Mouse (Mus musculus) neural tube, embryonic 14.5 days (tissue): Measurements from ENCODE around the gene F12. TPM values are rescaled to one million over a fixed set of nuclear protein-coding genes. Genes with fewer than 3 reads are reported as not detected.

Source experiments
- ATAC-seq: fragments of 200-750 bp; cut with Nextera tagmentation; 2 replicates; pipeline ENCODE4 v1.8.0; 2017; ENCODE audit warnings: low read depth, mild to moderate bottlenecking, moderate TSS enrichment, moderate library complexity
- H3K27ac ChIP-seq: fragments of 300-500 bp; sonication (generic); 2 replicates; pipeline ENCODE4 v1.5.1; 2014; ENCODE audit warnings: low read depth, mild to moderate bottlenecking, control low read depth, low read length, moderate library complexity, mixed read lengths
- H3K27me3 ChIP-seq: fragments of 300-500 bp; sonication (generic); 2 replicates; pipeline ENCODE4 v1.6.1; 2014; ENCODE audit warnings: low read length; ENCODE audit not compliant: control insufficient read depth, insufficient read depth
- H3K36me3 ChIP-seq: fragments of 300-500 bp; sonication (generic); 2 replicates; pipeline ENCODE4 v1.6.1; 2014; ENCODE audit warnings: low read length, mixed read lengths; ENCODE audit not compliant: control insufficient read depth, insufficient read depth
- H3K4me1 ChIP-seq: fragments of 300-500 bp; sonication (generic); 2 replicates; pipeline ENCODE4 v1.6.1; 2014; ENCODE audit warnings: low read length; ENCODE audit not compliant: control insufficient read depth, insufficient read depth
- H3K4me2 ChIP-seq: fragments of 300-500 bp; sonication (generic); 2 replicates; pipeline ENCODE4 v1.6.1; 2014; ENCODE audit warnings: mild to moderate bottlenecking, low read depth, low read length, control low read depth
- H3K4me3 ChIP-seq: fragments of 300-500 bp; sonication (generic); 2 replicates; pipeline ENCODE4 v1.5.1; 2014; ENCODE audit warnings: low read depth, low read length, control low read depth, mixed read lengths
- H3K9ac ChIP-seq: fragments of 300-500 bp; sonication (generic); replicated peaks from 2 replicates; pipeline ENCODE4 v1.6.1; 2014; ENCODE audit warnings: low read depth, mild to moderate bottlenecking, control low read depth, low read length, mixed read lengths
- H3K9me3 ChIP-seq: fragments of 300-500 bp; sonication (generic); 2 replicates; pipeline ENCODE4 v1.6.1; 2016; ENCODE audit warnings: low read length; ENCODE audit not compliant: control insufficient read depth
- WGBS: fragments of 180-500 bp; shearing (Covaris S2); extraction: QIAGEN DNeasy Blood & Tissue Kit; methylation state at CpG from one replicate; pipeline ENCODE4 v1.1.7; 2014; 5-methylcytosine and 5-hydroxymethylcytosine counted together
- polyA plus RNA-seq: library from polyadenylated mRNA; unstranded; fragments of >200 nt; fragmentation: Nextera tagmentation; extraction: Ambion mirVana; gene quantifications from 2 replicates; pipeline ENCODE4 v1.2.1, GENCODE M21; 2014

Gene F12
- polyA plus RNA-seq, 1 experiment from 2014 or later = not detected

DNA sequence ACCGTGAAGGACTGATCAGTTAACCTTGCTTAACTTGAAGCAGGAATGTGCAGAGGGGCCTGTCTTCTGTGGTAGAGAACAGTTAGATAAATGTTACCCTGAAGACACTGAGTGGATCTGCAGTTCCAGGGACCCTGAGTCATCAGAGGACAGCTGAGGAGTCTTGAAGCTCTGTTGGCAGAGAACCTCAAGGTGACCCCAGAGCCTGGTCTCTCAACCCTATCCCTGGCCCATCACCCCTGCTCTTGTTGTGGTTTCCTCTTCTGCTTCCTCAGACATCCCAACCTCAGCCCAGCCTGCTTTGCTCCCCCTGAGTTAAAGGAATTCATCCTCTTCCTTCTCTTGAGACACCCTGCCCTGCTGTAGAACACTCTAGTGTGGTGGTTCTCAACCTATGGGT lies 28.5 kb downstream of the F12 start, which contains the start of gene Slc34a1:
Slc34a1 (plus strand) TSS at position 100 of the 400 bp plus-strand sequence.
- Histone ChIP-seq H3K9me3 (no peaks in the 10 kb centered on the region), H3K27ac (no peak within 1 kb of the TSS), H3K4me2 (no peak within 1 kb of the TSS), H3K4me3 (no peak within 1 kb of the TSS), H3K27me3 (no peaks in the 10 kb centered on the region), H3K9ac (no peak within 1 kb of the TSS), H3K4me1 (no peaks in the 10 kb centered on the region), H3K36me3 (no peaks in the 10 kb centered on the region)
- WGBS = 96% methylated on average over 1 of the region's 1 CpGs
- no peak for ATAC-seq

GRCm38 (mm10) chr13:55392933-55393332 lies 33.7 kb downstream of the F12 start:
- Histone ChIP-seq H3K9ac (no peak overlapping the region), H3K4me1 (no peaks in the 10 kb centered on the region), H3K4me3 (no peak overlapping the region), H3K9me3 (no peaks in the 10 kb centered on the region), H3K36me3 (no peaks in the 10 kb centered on the region), H3K4me2 (no peak overlapping the region), H3K27ac (no peak overlapping the region), H3K27me3 (no peaks in the 10 kb centered on the region)
- no peak for ATAC-seq
- WGBS = 67% methylated on average over 4 of the region's 4 CpGs

GRCm38 (mm10) chr13:55391626-55392029 lies 35.0 kb downstream of the F12 start:
- WGBS = 89% methylated on average over 1 of the region's 1 CpGs
- Histone ChIP-seq H3K9ac (no peak overlapping the region), H3K27ac (no peak overlapping the region), H3K4me3 (no peak overlapping the region), H3K27me3 (no peaks in the 10 kb centered on the region), H3K4me1 (no peaks in the 10 kb centered on the region), H3K4me2 (no peak overlapping the region), H3K9me3 (no peaks in the 10 kb centered on the region), H3K36me3 (no peaks in the 10 kb centered on the region)
- ATAC-seq = no peak

DNA sequence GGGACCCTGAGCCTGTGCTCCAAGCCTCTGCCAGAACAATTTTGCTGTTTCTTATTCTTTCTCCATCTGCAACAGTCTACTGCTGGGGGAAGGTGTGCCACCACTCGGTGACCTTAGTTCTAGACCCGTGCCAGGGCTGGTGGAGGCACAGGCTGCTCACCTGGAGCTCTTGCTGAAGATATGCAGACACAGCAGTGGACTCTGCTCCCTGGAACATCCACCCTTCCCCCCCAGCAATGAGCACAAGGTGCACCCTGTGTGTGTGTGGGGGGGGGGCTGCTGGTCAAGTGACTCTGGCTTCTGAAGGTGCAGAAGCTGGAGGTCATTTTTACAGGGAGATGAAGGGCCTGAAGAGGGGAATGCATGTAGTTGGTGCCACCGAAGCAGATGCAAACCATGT lies 35.9 kb downstream of the F12 start:
- H3K36me3 ChIP-seq = no peaks in the 10 kb centered on the region
- 87% methylated on average over 3 of the region's 3 CpGs for WGBS

GRCm38 (mm10) chr13:55381790-55382189 lies 44.8 kb downstream of the F12 start:
- H3K27ac ChIP-seq = no peak overlapping the region
- no peaks in the 10 kb centered on the region for H3K9me3 ChIP-seq
- H3K36me3 ChIP-seq = no peaks in the 10 kb centered on the region
- ATAC-seq = no peak
- no peak overlapping the region for H3K4me2 ChIP-seq
- WGBS = 72% methylated on average over 4 of the region's 4 CpGs
- no peaks in the 10 kb centered on the region for H3K4me1 ChIP-seq
- peaks cover 24% of the 10 kb centered on the region for H3K27me3 ChIP-seq
- H3K9ac ChIP-seq = no peak overlapping the region
- no peak overlapping the region for H3K4me3 ChIP-seq

More for the DNA sequence above, 35.9 kb downstream of the F12 start:
- H3K9ac ChIP-seq = no peak overlapping the region
- H3K27me3 ChIP-seq = no peaks in the 10 kb centered on the region
- no peak for ATAC-seq
- no peak overlapping the region for H3K4me3 ChIP-seq
- H3K27ac ChIP-seq = no peak overlapping the region
- H3K4me2 ChIP-seq = no peak overlapping the region
- no peaks in the 10 kb centered on the region for H3K9me3 ChIP-seq
- H3K4me1 ChIP-seq = no peaks in the 10 kb centered on the region

DNA sequence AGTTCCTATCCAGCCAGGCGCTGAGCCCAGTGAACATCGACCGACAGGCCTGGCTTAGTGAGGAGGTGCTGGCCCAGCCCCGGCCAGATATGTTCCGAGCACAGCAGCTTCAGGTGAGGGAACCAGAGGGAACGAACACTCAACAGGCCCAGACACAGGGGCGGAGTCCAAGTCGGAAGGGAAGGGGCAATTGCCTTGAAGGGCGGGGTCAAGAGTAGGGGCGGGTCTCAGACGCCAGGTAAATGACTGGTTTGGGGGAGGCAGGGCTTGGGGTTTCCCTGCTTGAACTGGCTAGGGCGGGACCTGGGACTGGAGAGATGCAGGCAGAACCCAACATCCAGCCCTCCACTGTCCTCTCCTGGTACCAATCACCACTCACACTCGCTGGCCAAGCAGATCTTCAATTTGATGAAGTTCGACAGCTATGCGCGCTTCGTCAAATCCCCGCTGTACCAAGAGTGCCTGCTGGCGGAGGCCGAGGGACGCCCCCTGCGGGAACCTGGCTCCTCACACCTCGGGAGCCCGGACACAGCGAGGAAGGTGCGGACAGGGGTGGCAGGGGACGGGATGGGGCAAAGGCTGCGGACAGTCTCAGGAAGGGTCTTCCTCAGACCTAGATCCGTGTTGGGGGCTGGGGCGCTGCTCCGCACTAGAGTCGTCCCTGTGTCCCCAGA lies 47.5 kb downstream of the F12 start:
- H3K9ac ChIP-seq = no peak overlapping the region
- H3K27me3 ChIP-seq = peaks cover 24% of the 10 kb centered on the region
- H3K9me3 ChIP-seq = no peaks in the 10 kb centered on the region
- H3K36me3 ChIP-seq = no peaks in the 10 kb centered on the region
- no peak overlapping the region for H3K4me2 ChIP-seq
- H3K27ac ChIP-seq = no peak overlapping the region
- H3K4me1 ChIP-seq = no peaks in the 10 kb centered on the region
- no peak overlapping the region for H3K4me3 ChIP-seq
- WGBS = 6% methylated on average over 32 of the region's 32 CpGs
- no peak for ATAC-seq

GRCm38 (mm10) chr13:55375877-55376276 lies 50.7 kb downstream of the F12 start:
- H3K36me3 ChIP-seq = no peaks in the 10 kb centered on the region
- no peak overlapping the region for H3K4me2 ChIP-seq
- H3K4me3 ChIP-seq = no peak overlapping the region
- WGBS = 73% methylated on average over 2 of the region's 2 CpGs
- no peak overlapping the region for H3K27ac ChIP-seq
- no peaks in the 10 kb centered on the region for H3K9me3 ChIP-seq
- peaks cover 24% of the 10 kb centered on the region for H3K27me3 ChIP-seq
- no peak for ATAC-seq
- no peak overlapping the region for H3K9ac ChIP-seq
- no peaks in the 10 kb centered on the region for H3K4me1 ChIP-seq

DNA sequence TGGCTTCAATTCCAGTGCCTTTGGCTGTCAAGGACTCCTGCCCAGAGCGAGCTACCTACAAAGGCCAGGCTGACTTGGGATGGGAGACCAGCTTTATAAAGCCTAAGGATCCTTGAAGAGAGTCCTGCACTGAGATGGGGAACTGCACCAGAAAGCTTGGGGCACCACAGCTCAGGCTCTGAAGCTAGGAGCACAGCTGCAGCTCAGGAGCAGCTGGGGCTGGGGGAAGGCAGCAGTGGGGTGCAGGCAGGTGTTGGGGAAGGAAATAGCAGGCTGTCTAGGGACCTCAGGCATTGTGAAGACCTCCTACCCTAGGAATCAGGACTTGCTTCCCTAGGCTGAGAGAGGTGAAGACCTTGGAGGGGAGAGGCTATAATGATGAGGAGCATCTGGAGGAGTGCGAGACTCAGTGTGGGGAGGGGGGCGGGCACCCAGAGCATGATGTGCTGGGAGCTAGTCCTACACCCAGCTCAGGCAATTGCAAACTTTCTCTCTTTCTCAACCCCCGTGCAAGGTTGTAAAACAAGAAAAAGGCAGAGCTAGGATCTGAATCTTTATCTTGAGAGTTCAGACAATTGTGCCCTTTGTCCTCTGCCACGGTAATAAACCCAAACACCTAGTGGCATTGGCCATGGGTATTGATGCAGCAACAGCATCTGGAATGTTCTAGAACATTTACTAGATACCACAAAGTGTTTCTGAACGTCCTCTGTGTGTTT lies 52.2 kb downstream of the F12 start:
- Histone ChIP-seq H3K4me3 (no peak overlapping the region), H3K27ac (no peak overlapping the region), H3K36me3 (no peaks in the 10 kb centered on the region), H3K27me3 (peaks cover 11% of the 10 kb centered on the region), H3K4me1 (no peaks in the 10 kb centered on the region), H3K9ac (no peak overlapping the region), H3K9me3 (no peaks in the 10 kb centered on the region), H3K4me2 (no peak overlapping the region)
- ATAC-seq = no peak
- 55% methylated on average over 6 of the region's 6 CpGs for WGBS

- no peak overlapping the region for H3K4me2 ChIP-seq
- no peak overlapping the region for H3K9ac ChIP-seq
- 64% methylated on average over 5 of the region's 5 CpGs for WGBS
- no peaks in the 10 kb centered on the region for H3K9me3 ChIP-seq
- no peaks in the 10 kb centered on the region for H3K36me3 ChIP-seq
- no peak for ATAC-seq
- H3K4me3 ChIP-seq = no peak overlapping the region
- no peaks in the 10 kb centered on the region for H3K27me3 ChIP-seq
- H3K27ac ChIP-seq = no peak overlapping the region
- H3K4me1 ChIP-seq = no peaks in the 10 kb centered on the region
Observed at GRCm38 (mm10) chr13:55371740-55372139, 54.9 kb downstream of the F12 start.
